Mouse (Mus musculus): ENCODE results near the gene Smndc1. TPM values are rescaled to one million over a fixed set of nuclear protein-coding genes. Genes with fewer than 3 reads are reported as not detected.
A peak's percentile ranks its signal among the peaks of the same experiment; 100 is the strongest.

Smndc1 gene
- polyA plus RNA-seq, 1 experiment = 5.9 TPM

GRCm38 (mm10) chr19:53421583-53422188, 31.3 kb upstream of the Smndc1 start:
- Histone ChIP-seq H3K4me1 (ENCODE audit: control insufficient read depth, insufficient read depth, low read length) (peaks cover 4% of the 10 kb centered on the region; the same call in 1 of the 2 replicates), H3K27ac (ENCODE audit: insufficient read depth, low read depth, low read length) (no peak overlapping the region), H3K36me3 (ENCODE audit: control insufficient read depth, insufficient read depth, low read length) (no peaks in the 10 kb centered on the region), H3K27me3 (replicated peaks; ENCODE audit: control insufficient read depth, insufficient read depth, low read length) (no peaks in the 10 kb centered on the region), H3K4me3 (ENCODE audit: insufficient read depth, low read depth, low read length) (peak overlapping the region; percentile 7; the same call in 1 of the 2 replicates)
- no peak for DNase-seq
- WGBS = 2% methylated on average over 6 of the region's 6 CpGs
- no peak for TF ChIP-seq POLR2A (IDR thresholded peaks at IDR 0.05; ENCODE audit: low read depth, low read length)
- no peak for TF ChIP-seq CTCF (conservative IDR thresholded peaks at IDR 0.05; ENCODE audit: insufficient read depth, insufficient read length, low read depth, low read length)

- Histone ChIP-seq H3K27me3 (replicated peaks; ENCODE audit: control insufficient read depth, insufficient read depth, low read length) (no peaks in the 10 kb centered on the region), H3K4me3 (ENCODE audit: insufficient read depth, low read depth, low read length) (peak overlapping the region; percentile 44), H3K36me3 (ENCODE audit: control insufficient read depth, insufficient read depth, low read length) (no peaks in the 10 kb centered on the region), H3K27ac (ENCODE audit: insufficient read depth, low read depth, low read length) (peak overlapping the region; percentile 34), H3K4me1 (ENCODE audit: control insufficient read depth, insufficient read depth, low read length) (peaks cover 4% of the 10 kb centered on the region; the same call in 1 of the 2 replicates)
- TF ChIP-seq CTCF (conservative IDR thresholded peaks at IDR 0.05; ENCODE audit: insufficient read depth, insufficient read length, low read depth, low read length) (no peak), POLR2A (IDR thresholded peaks at IDR 0.05; ENCODE audit: low read depth, low read length) (no peak)
- 4% methylated on average over 19 of the region's 19 CpGs for WGBS
- DNase-seq = peak; percentile 92
These were observed 30.7 kb upstream of the Smndc1 start for GRCm38 (mm10) chr19:53420924-53421582.

GRCm38 (mm10) chr19:53419834-53420233, 29.5 kb upstream of the Smndc1 start:
- DNase-seq = peak; percentile 54
- H3K27ac ChIP-seq (ENCODE audit: insufficient read depth, low read depth, low read length) = no peak overlapping the region
- H3K4me1 ChIP-seq (ENCODE audit: control insufficient read depth, insufficient read depth, low read length) = peaks cover 4% of the 10 kb centered on the region; the same call in 1 of the 2 replicates
- H3K27me3 ChIP-seq (replicated peaks; ENCODE audit: control insufficient read depth, insufficient read depth, low read length) = no peaks in the 10 kb centered on the region
- peak; percentile 63 for TF ChIP-seq CTCF (conservative IDR thresholded peaks at IDR 0.05; ENCODE audit: insufficient read depth, insufficient read length, low read depth, low read length)
- TF ChIP-seq POLR2A (IDR thresholded peaks at IDR 0.05; ENCODE audit: low read depth, low read length) = no peak
- no peaks in the 10 kb centered on the region for H3K36me3 ChIP-seq (ENCODE audit: control insufficient read depth, insufficient read depth, low read length)
- no peak overlapping the region for H3K4me3 ChIP-seq (ENCODE audit: insufficient read depth, low read depth, low read length)
- WGBS = 55% methylated on average over 5 of the region's 5 CpGs

- Histone ChIP-seq H3K27ac (ENCODE audit: insufficient read depth, low read depth, low read length) (no peak overlapping the region), H3K4me3 (ENCODE audit: insufficient read depth, low read depth, low read length) (no peak overlapping the region), H3K4me1 (ENCODE audit: control insufficient read depth, insufficient read depth, low read length) (no peaks in the 10 kb centered on the region), H3K27me3 (replicated peaks; ENCODE audit: control insufficient read depth, insufficient read depth, low read length) (no peaks in the 10 kb centered on the region), H3K36me3 (ENCODE audit: control insufficient read depth, insufficient read depth, low read length) (no peaks in the 10 kb centered on the region)
- no peak for DNase-seq
- TF ChIP-seq CTCF (conservative IDR thresholded peaks at IDR 0.05; ENCODE audit: insufficient read depth, insufficient read length, low read depth, low read length) = no peak
- TF ChIP-seq POLR2A (IDR thresholded peaks at IDR 0.05; ENCODE audit: low read depth, low read length) = no peak
- WGBS = 85% methylated on average over 17 of the region's 17 CpGs
These were observed 24.8 kb upstream of the Smndc1 start for GRCm38 (mm10) chr19:53415198-53415597.

GRCm38 (mm10) chr19:53414650-53415049, 24.3 kb upstream of the Smndc1 start:
- TF ChIP-seq CTCF (conservative IDR thresholded peaks at IDR 0.05; ENCODE audit: insufficient read depth, insufficient read length, low read depth, low read length) (no peak), POLR2A (IDR thresholded peaks at IDR 0.05; ENCODE audit: low read depth, low read length) (no peak)
- 86% methylated on average over 11 of the region's 11 CpGs for WGBS
- H3K27ac ChIP-seq (ENCODE audit: insufficient read depth, low read depth, low read length) = no peak overlapping the region

GRCm38 (mm10) chr19:53413617-53414380, 23.4 kb upstream of the Smndc1 start:
- no peak overlapping the region for H3K4me3 ChIP-seq (ENCODE audit: insufficient read depth, low read depth, low read length)
- H3K36me3 ChIP-seq (ENCODE audit: control insufficient read depth, insufficient read depth, low read length) = no peaks in the 10 kb centered on the region
- no peaks in the 10 kb centered on the region for H3K27me3 ChIP-seq (replicated peaks; ENCODE audit: control insufficient read depth, insufficient read depth, low read length)
- WGBS = 45% methylated on average over 15 of the region's 15 CpGs
- TF ChIP-seq CTCF (conservative IDR thresholded peaks at IDR 0.05; ENCODE audit: insufficient read depth, insufficient read length, low read depth, low read length) (no peak), POLR2A (IDR thresholded peaks at IDR 0.05; ENCODE audit: low read depth, low read length) (no peak)
- peak; percentile 49 for DNase-seq
- no peaks in the 10 kb centered on the region for H3K4me1 ChIP-seq (ENCODE audit: control insufficient read depth, insufficient read depth, low read length)
- no peak overlapping the region for H3K27ac ChIP-seq (ENCODE audit: insufficient read depth, low read depth, low read length)

More at GRCm38 (mm10) chr19:53414650-53415049, 24.3 kb upstream of the Smndc1 start:
- no peak for DNase-seq
- Histone ChIP-seq H3K27me3 (replicated peaks; ENCODE audit: control insufficient read depth, insufficient read depth, low read length) (no peaks in the 10 kb centered on the region), H3K36me3 (ENCODE audit: control insufficient read depth, insufficient read depth, low read length) (no peaks in the 10 kb centered on the region), H3K4me1 (ENCODE audit: control insufficient read depth, insufficient read depth, low read length) (no peaks in the 10 kb centered on the region), H3K4me3 (ENCODE audit: insufficient read depth, low read depth, low read length) (no peak overlapping the region)
